Mouse (Mus musculus) neural tube, embryonic 15.5 days (tissue): ENCODE data around the gene Usp54. TPM values are rescaled to one million over a fixed set of nuclear protein-coding genes. Genes with fewer than 3 reads are reported as not detected.

Experiments used
- ATAC-seq: fragments of 200-750 bp; cut with Nextera tagmentation; 2 replicates; pipeline ENCODE4 v1.8.0; 2017; ENCODE audit warnings: mild to moderate bottlenecking, moderate TSS enrichment, moderate library complexity; ENCODE audit not compliant: low FRiP score
- H3K27ac ChIP-seq: fragments of 300-500 bp; sonication (generic); replicated peaks from 2 replicates; pipeline ENCODE4 v1.5.1; 2015; ENCODE audit warnings: mild to moderate bottlenecking, inconsistent platforms
- H3K27me3 ChIP-seq: fragments of 300-500 bp; sonication (generic); replicated peaks from 2 replicates; pipeline ENCODE4 v1.6.1; 2015; ENCODE audit warnings: inconsistent platforms
- H3K36me3 ChIP-seq: fragments of 300-500 bp; sonication (generic); 2 replicates; pipeline ENCODE4 v1.6.1; 2015; ENCODE audit warnings: inconsistent platforms
- H3K4me1 ChIP-seq: fragments of 300-500 bp; sonication (generic); 2 replicates; pipeline ENCODE4 v1.6.1; 2015; ENCODE audit warnings: inconsistent platforms
- H3K4me2 ChIP-seq: fragments of 300-500 bp; sonication (generic); 2 replicates; pipeline ENCODE4 v1.6.1; 2015; ENCODE audit warnings: inconsistent platforms, mild to moderate bottlenecking, moderate library complexity
- H3K4me3 ChIP-seq: fragments of 300-500 bp; sonication (generic); replicated peaks from 2 replicates; pipeline ENCODE4 v1.5.1; 2015; ENCODE audit warnings: mild to moderate bottlenecking, inconsistent platforms
- H3K9ac ChIP-seq: fragments of 300-500 bp; sonication (generic); replicated peaks from 2 replicates; pipeline ENCODE4 v1.6.1; 2015; ENCODE audit warnings: mild to moderate bottlenecking, inconsistent platforms
- H3K9me3 ChIP-seq: fragments of 300-500 bp; sonication (generic); replicated peaks from 2 replicates; pipeline ENCODE4 v1.6.1; 2016; ENCODE audit warnings: inconsistent platforms
- WGBS: fragments of 180-500 bp; shearing (Covaris S2); methylation state at CpG from one replicate; pipeline ENCODE4 v1.1.7; 2015; ENCODE audit warnings: mixed read lengths; 5-methylcytosine and 5-hydroxymethylcytosine counted together
- polyA plus RNA-seq: library from polyadenylated mRNA; unstranded; fragments of >200 nt; fragmentation: Nextera tagmentation; extraction: Ambion mirVana; gene quantifications from 2 replicates; pipeline ENCODE4 v1.2.1, GENCODE M21; 2015

Usp54 gene
- polyA plus RNA-seq, 1 experiment from 2014 or later, result 9.7 TPM

DNA sequence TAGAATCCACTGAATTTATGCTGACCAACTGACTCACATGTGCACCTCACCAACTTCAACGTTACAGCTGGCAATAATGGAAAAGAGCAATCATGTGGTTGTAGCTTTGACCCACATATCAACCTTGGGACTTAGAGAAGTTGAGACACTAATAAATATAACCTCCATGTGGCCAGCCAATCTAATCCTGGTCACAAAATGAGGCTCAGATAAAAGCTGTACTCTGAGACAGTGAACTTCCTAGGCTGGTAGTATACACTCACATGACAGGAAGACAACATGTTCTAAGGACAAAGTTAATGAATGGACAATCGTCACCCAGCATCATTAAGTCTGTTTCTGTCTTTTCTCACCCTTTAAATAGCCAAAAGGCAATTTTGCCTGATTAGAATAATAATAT is 14.4 kb downstream of the Usp54 start:
- no peaks in the 10 kb centered on the region for H3K36me3 ChIP-seq
- ATAC-seq, result no peak
- no peak overlapping the region for H3K27ac ChIP-seq
- H3K4me2 ChIP-seq, result no peak overlapping the region
- WGBS, result 77% methylated on average over 2 of the region's 2 CpGs
- no peaks in the 10 kb centered on the region for H3K4me1 ChIP-seq
- no peak overlapping the region for H3K9ac ChIP-seq
- H3K9me3 ChIP-seq, result no peaks in the 10 kb centered on the region
- H3K27me3 ChIP-seq, result no peaks in the 10 kb centered on the region
- no peak overlapping the region for H3K4me3 ChIP-seq

DNA sequence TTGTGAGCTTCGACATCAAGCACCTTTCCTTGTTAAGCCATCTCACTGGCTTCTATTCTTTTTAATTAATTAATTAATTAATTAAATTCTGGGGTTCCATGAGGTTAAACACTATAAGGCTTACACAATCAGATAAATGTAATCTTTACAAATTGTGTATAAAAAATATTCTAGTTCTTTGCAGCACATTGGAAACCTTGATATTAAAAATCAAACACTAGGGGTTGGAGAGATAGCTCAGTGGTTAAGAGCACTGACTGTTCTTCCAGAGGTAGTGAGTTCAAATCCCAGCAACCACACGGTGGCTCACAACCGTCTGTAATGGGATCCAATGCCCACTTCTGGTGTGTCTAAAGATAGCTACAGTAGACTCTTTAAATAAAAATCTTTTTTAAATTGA is 18.0 kb downstream of the Usp54 start:
- WGBS, result 97% methylated on average over 3 of the region's 3 CpGs
- Histone ChIP-seq H3K4me3 (no peak overlapping the region), H3K4me2 (no peak overlapping the region), H3K27ac (no peak overlapping the region), H3K27me3 (no peaks in the 10 kb centered on the region), H3K36me3 (no peaks in the 10 kb centered on the region), H3K9me3 (no peaks in the 10 kb centered on the region), H3K4me1 (0 out of 2 replicates have a peak, but pooled peaks cover 2% of the 10 kb centered on the region), H3K9ac (no peak overlapping the region)
- ATAC-seq, result no peak

DNA sequence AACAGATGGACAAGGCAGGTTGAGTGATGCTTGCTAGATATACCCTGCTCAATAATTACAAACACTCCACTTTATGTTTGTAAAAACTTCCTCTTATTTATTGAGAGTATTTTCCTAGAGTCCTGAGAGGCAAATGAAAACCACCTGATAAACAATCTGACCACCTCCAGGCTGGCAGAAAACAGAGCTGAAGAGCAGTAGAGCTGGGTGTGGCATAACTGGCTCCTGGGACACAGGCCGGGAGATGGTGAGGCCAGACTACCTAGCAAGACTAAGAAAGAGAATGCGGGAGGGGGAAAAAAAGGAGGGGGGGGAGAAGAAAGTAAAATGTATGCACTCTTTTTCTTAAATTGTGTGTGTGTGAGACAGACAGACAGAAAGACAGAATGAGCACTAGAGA is 18.5 kb downstream of the Usp54 start:
- H3K4me1 ChIP-seq, result 0 out of 2 replicates have a peak, but pooled peaks cover 2% of the 10 kb centered on the region
- H3K4me2 ChIP-seq, result no peak overlapping the region
- H3K36me3 ChIP-seq, result no peaks in the 10 kb centered on the region
- 90% methylated on average over 2 of the region's 2 CpGs for WGBS
- no peaks in the 10 kb centered on the region for H3K9me3 ChIP-seq
- no peak for ATAC-seq
- H3K9ac ChIP-seq, result no peak overlapping the region
- H3K4me3 ChIP-seq, result no peak overlapping the region
- H3K27ac ChIP-seq, result no peak overlapping the region
- no peaks in the 10 kb centered on the region for H3K27me3 ChIP-seq

DNA sequence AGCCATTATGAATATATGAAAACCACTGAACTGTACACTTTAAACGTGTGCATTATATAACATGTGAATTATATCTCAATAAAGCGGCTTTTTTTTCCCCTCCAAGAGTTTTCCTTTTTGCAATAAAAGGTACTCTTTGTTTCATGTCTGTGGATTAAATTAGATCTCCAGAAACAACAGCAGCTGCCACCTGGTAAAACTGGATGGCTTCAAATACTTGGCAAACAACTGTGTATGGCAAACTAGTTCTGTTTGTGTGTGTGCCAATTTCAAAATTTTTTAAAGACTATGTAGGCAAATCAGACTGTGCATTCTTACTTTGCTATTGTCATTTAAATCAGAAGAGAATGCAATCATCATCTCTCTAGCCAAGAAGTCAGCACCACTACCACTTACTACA is 19.0 kb downstream of the Usp54 start:
- ATAC-seq, result no peak
- H3K9me3 ChIP-seq, result no peaks in the 10 kb centered on the region
- 0 out of 2 replicates have a peak, but pooled peaks cover 4% of the 10 kb centered on the region for H3K4me1 ChIP-seq
- H3K27me3 ChIP-seq, result no peaks in the 10 kb centered on the region
- WGBS, result 78% methylated on average over 2 of the region's 2 CpGs
- H3K4me2 ChIP-seq, result no peak overlapping the region
- H3K36me3 ChIP-seq, result no peaks in the 10 kb centered on the region
- no peak overlapping the region for H3K9ac ChIP-seq
- H3K27ac ChIP-seq, result no peak overlapping the region
- H3K4me3 ChIP-seq, result no peak overlapping the region

DNA sequence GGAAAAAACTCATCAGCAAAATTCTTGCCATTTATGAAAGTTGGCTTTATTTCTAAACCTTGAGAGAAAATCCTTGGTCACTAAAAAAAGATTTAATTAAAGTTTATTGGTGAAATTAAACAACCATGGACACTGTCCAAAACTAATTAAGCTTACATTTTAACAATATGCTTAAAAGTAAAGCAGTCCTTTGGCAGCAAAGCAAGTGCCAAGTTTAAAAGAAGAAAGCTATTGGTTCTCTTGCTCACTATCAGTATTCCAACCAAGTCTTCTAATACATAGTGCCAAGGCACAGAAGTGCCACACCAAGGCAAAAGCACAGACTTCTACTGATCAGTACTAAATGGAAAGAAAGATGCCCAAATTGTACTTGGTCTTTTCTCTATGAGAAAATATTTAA is 21.7 kb downstream of the Usp54 start:
- H3K36me3 ChIP-seq, result no peaks in the 10 kb centered on the region
- no peaks in the 10 kb centered on the region for H3K27me3 ChIP-seq
- no peak overlapping the region for H3K4me2 ChIP-seq
- H3K9me3 ChIP-seq, result no peaks in the 10 kb centered on the region
- H3K4me3 ChIP-seq, result no peak overlapping the region
- H3K9ac ChIP-seq, result no peak overlapping the region
- H3K4me1 ChIP-seq, result 0 out of 2 replicates have a peak, but pooled peaks cover 9% of the 10 kb centered on the region
- H3K27ac ChIP-seq, result 0 out of 2 replicates have a peak overlapping the region, but pooled peaks have one; percentile 45
- ATAC-seq, result peak; percentile 35; the same call in 1 of the 2 replicates

DNA sequence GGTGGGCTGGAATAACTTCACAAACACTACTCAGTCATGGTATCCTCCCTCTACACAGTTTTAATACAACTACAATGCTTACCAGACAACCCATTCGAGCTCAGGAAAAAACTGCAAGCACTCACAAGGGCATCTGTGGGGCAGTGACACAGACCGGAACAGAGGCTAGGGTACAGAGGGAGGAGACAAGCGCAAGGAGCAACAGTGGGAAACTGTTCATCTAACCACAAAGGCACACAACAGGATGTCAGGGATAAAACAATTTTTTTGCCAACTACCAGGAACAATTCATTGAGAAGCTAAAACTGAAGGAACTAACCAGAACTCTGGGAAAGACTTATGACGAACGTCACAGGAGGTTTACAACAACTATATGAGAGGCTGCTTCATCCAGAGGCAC is 22.7 kb downstream of the Usp54 start:
- WGBS, result 66% methylated on average over 5 of the region's 5 CpGs
- Histone ChIP-seq H3K9me3 (no peaks in the 10 kb centered on the region), H3K4me3 (no peak overlapping the region), H3K36me3 (no peaks in the 10 kb centered on the region), H3K4me2 (no peak overlapping the region), H3K27ac (peak overlapping the region; percentile 51; the same call in 1 of the 2 replicates), H3K9ac (no peak overlapping the region), H3K27me3 (no peaks in the 10 kb centered on the region), H3K4me1 (0 out of 2 replicates have a peak, but pooled peaks cover 9% of the 10 kb centered on the region)
- ATAC-seq, result no peak

DNA sequence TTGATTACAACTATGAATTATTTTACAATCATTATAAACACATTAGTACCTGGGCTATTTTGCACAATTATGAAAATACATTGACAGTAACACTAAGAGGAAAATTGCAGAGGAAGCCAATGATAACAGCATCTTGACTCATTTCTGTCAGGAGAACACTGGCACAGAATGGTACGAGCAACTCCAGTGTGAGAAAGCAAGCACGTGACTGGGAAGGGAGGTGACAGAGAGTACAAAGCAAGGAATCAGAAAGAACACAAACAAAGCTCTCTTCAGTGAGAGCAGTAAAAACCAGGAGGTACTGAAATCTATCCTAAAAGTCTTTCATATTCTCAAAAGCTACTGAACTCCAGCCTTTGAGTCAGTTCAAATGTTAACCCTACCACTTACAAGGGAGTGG is 24.4 kb downstream of the Usp54 start:
- no peak for ATAC-seq
- H3K9ac ChIP-seq, result no peak overlapping the region

DNA sequence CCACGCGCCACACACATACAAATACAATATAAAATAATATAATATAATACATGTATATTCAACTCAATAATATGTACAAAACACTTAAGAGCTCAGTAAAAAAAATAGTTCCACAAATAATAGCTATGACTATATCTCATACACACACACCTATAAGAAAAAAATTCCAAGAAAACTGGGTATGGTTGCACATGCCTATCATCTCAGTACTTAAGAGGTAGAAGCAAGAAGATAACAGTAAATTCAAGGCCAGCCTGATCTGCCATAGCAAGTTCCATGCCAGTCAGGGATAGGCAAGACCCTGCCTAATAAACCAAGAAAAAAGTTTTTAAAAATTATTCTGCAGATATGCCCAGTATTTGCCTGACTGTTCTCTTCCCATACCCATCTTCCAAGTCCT is 25.8 kb downstream of the Usp54 start:
- Histone ChIP-seq H3K9ac (no peak overlapping the region), H3K4me3 (no peak overlapping the region), H3K36me3 (no peaks in the 10 kb centered on the region), H3K27me3 (no peaks in the 10 kb centered on the region), H3K27ac (no peak overlapping the region), H3K9me3 (no peaks in the 10 kb centered on the region), H3K4me1 (0 out of 2 replicates have a peak, but pooled peaks cover 9% of the 10 kb centered on the region), H3K4me2 (no peak overlapping the region)
- WGBS, result 100% methylated on average over 2 of the region's 2 CpGs
- no peak for ATAC-seq

More for the DNA sequence above, 24.4 kb downstream of the Usp54 start:
- Histone ChIP-seq H3K9me3 (no peaks in the 10 kb centered on the region), H3K27me3 (no peaks in the 10 kb centered on the region), H3K4me3 (no peak overlapping the region), H3K27ac (0 out of 2 replicates have a peak overlapping the region, but pooled peaks have one; percentile 37), H3K4me1 (0 out of 2 replicates have a peak, but pooled peaks cover 9% of the 10 kb centered on the region), H3K36me3 (no peaks in the 10 kb centered on the region), H3K4me2 (no peak overlapping the region)
- 20% methylated on average over 2 of the region's 2 CpGs for WGBS

DNA sequence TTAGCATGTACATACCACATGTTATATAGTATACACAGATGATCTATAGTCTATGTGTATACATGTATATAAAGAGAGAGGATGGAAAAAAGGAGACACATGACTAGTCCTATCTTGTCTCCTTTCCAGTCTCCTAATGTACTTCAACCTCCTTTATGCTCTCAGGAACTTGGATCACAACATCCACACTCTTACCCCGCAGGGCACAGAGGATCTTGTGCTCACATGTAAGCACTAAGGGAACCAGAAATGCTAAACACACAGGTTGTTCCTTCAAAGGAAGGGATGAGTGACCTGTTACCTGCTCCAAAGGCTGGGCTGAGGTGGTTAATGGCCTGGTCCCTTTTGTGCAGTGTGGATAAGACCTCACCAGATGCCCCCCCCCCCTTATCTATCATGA is 28.0 kb downstream of the Usp54 start:
- no peaks in the 10 kb centered on the region for H3K27me3 ChIP-seq
- WGBS, result 97% methylated on average over 1 of the region's 1 CpGs
- H3K27ac ChIP-seq, result no peak overlapping the region
- H3K4me3 ChIP-seq, result no peak overlapping the region
- 0 out of 2 replicates have a peak, but pooled peaks cover 7% of the 10 kb centered on the region for H3K4me1 ChIP-seq
- no peak overlapping the region for H3K4me2 ChIP-seq
- no peaks in the 10 kb centered on the region for H3K36me3 ChIP-seq
- no peak for ATAC-seq
- no peaks in the 10 kb centered on the region for H3K9me3 ChIP-seq
- no peak overlapping the region for H3K9ac ChIP-seq

DNA sequence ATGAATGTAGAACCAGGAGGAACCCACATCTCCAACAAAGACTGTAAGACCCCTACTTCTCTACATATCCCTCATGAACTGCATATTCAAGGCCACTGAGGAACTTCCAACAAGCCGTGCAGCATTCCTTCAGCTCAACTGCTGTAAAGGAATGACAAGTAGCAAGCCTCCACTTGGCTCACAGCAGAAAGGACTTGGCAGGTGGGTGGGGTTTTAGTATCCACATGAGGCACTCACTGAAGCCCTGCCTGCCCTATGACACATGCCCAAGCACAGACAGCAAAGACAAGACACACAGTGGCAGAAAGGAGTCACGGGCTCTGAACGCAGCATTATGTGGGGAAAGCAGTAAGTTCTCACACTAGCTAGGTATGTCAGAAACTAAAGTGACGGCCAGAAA is 30.7 kb downstream of the Usp54 start:
- Histone ChIP-seq H3K9me3 (no peaks in the 10 kb centered on the region), H3K4me3 (no peak overlapping the region), H3K9ac (no peak overlapping the region), H3K27me3 (no peaks in the 10 kb centered on the region), H3K4me2 (no peak overlapping the region), H3K27ac (no peak overlapping the region), H3K36me3 (peaks cover 6% of the 10 kb centered on the region; the same call in 1 of the 2 replicates), H3K4me1 (no peaks in the 10 kb centered on the region)
- no peak for ATAC-seq
- WGBS, result 85% methylated on average over 4 of the region's 4 CpGs

DNA sequence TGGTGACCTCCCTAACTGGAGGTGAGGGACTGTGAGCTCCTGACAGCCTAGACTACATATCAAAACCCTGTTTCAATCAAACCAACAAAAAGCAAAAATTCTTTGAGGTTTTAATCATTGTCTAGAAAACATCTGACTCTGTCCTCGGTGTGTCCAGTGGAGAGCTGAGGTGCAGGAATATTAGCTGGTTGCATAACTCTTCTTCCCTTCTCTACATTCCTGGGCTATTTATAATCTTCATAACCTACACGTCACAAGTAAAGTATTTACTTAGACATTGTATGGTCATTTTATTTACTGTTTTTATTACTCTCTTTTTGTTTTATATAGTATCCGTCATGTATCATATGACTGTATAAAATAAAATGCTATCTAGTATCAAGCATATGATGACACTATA is 31.3 kb downstream of the Usp54 start:
- Histone ChIP-seq H3K36me3 (peaks cover 6% of the 10 kb centered on the region; the same call in 1 of the 2 replicates), H3K4me3 (no peak overlapping the region), H3K9ac (no peak overlapping the region), H3K9me3 (no peaks in the 10 kb centered on the region), H3K27ac (no peak overlapping the region), H3K27me3 (no peaks in the 10 kb centered on the region), H3K4me2 (no peak overlapping the region), H3K4me1 (no peaks in the 10 kb centered on the region)
- 92% methylated on average over 3 of the region's 3 CpGs for WGBS
- no peak for ATAC-seq

DNA sequence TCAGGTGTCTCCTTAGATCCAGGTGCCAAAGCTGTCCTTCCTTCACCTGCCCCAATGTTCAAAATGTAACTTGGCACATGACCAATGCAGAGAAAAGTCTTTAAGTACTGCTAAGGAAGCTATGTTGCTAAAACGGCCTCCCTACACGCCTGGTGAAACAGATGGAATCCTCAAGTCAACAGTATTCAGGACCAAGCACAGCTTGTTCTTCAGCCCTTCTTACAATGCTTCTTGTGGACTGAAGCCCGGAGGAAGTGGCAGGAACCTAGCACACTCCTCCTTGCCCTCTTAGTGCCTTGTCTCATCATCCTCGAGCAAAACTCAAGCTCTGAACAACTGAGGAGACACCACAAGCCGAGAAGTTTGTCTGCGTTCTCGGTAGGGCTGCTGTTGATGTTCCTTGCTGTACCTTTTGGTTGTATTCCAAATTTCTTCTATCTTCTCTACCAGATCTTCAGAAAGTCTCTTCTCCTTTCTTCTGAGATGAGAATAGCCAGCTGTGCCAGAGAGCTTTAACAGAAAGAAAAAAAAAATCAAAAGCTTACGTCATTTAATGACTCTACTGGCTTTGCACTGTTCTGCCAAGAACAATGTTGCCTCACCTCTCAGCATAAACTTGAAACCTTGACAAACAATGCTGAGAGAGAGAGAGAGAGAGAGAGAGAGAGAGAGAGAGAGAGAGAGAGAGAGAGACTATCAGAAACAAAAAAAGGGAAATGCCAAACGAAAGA is 33.3 kb downstream of the Usp54 start:
- Histone ChIP-seq H3K4me1 (no peaks in the 10 kb centered on the region), H3K36me3 (peaks cover 6% of the 10 kb centered on the region; the same call in 1 of the 2 replicates), H3K4me2 (no peak overlapping the region), H3K27me3 (no peaks in the 10 kb centered on the region), H3K9me3 (no peaks in the 10 kb centered on the region), H3K9ac (no peak overlapping the region), H3K27ac (no peak overlapping the region), H3K4me3 (no peak overlapping the region)
- ATAC-seq, result no peak
- WGBS, result 84% methylated on average over 9 of the region's 9 CpGs
